Mouse (Mus musculus) CD4-positive helper T cell, adult 2 months (primary cell): ENCODE results near the gene Zfp768.
"Not testable (repeated sequence)": the region's sequence is repeated elsewhere in the genome, so short reads cannot be mapped to it uniquely, and the experiment has no call there.

Experiments used
- DNase-seq: peaks from one replicate; pipeline ENCODE4 v3.0.0-alpha.2; 2012; ENCODE audit warnings: low read depth, missing footprints, low spot score

Zfp768 gene

GRCm38 (mm10) chr7:127357871-127358270 lies 12.5 kb upstream of the Zfp768 start:
- no peak for DNase-seq

GRCm38 (mm10) chr7:127355796-127356195 lies 10.4 kb upstream of the Zfp768 start:
- DNase-seq, result no peak

- no peak for DNase-seq
Measured at GRCm38 (mm10) chr7:127351230-127352004, 6.0 kb upstream of the Zfp768 start.

GRCm38 (mm10) chr7:127346676-127347075 lies 1.3 kb upstream of the Zfp768 start:
- DNase-seq, result no peak

- peak; percentile 23 for DNase-seq
Measured at GRCm38 (mm10) chr7:127345092-127345491, 297 bp downstream of the Zfp768 start.

- no peak for DNase-seq
Measured at GRCm38 (mm10) chr7:127344371-127344770, 1.0 kb downstream of the Zfp768 start.

GRCm38 (mm10) chr7:127343351-127344019 lies 1.9 kb downstream of the Zfp768 start:
- DNase-seq, result no peak

GRCm38 (mm10) chr7:127342888-127343287 lies 2.5 kb downstream of the Zfp768 start:
- DNase-seq, result no peak

GRCm38 (mm10) chr7:127342332-127342731 lies 3.1 kb downstream of the Zfp768 start:
- DNase-seq, result peak; percentile 68

GRCm38 (mm10) chr7:127341861-127342260 lies 3.5 kb downstream of the Zfp768 start:
- not testable (repeated sequence) for DNase-seq

- DNase-seq, result no peak
Measured at GRCm38 (mm10) chr7:127341356-127341755, 4.0 kb downstream of the Zfp768 start.

GRCm38 (mm10) chr7:127337636-127338035 lies 7.8 kb downstream of the Zfp768 start:
- no peak for DNase-seq

- DNase-seq, result no peak
Measured at GRCm38 (mm10) chr7:127335604-127336003, 9.8 kb downstream of the Zfp768 start.

GRCm38 (mm10) chr7:127333240-127333639 lies 12.1 kb downstream of the Zfp768 start:
- DNase-seq, result no peak

- DNase-seq, result no peak
Measured at GRCm38 (mm10) chr7:127326685-127327084, 18.7 kb downstream of the Zfp768 start.

- DNase-seq, result no peak
Measured at GRCm38 (mm10) chr7:127325550-127325949, 19.8 kb downstream of the Zfp768 start.

- DNase-seq, result no peak
Measured at GRCm38 (mm10) chr7:127324944-127325343, 20.4 kb downstream of the Zfp768 start.

- DNase-seq, result no peak
Measured at GRCm38 (mm10) chr7:127322085-127322484, 23.3 kb downstream of the Zfp768 start.

GRCm38 (mm10) chr7:127321106-127321505 lies 24.3 kb downstream of the Zfp768 start:
- DNase-seq, result no peak

GRCm38 (mm10) chr7:127313912-127314311 lies 31.5 kb downstream of the Zfp768 start:
- no peak for DNase-seq

- DNase-seq, result no peak
Measured at GRCm38 (mm10) chr7:127309951-127310350, 35.4 kb downstream of the Zfp768 start.

- DNase-seq, result peak; percentile 63
Measured at GRCm38 (mm10) chr7:127308887-127309286, 36.5 kb downstream of the Zfp768 start.

GRCm38 (mm10) chr7:127308431-127308830 lies 37.0 kb downstream of the Zfp768 start:
- no peak for DNase-seq
